Mouse (Mus musculus) liver, embryonic 14.5 days (tissue): ENCODE data around the gene Abcc4.

ENCODE experiments used
- CTCF ChIP-seq: IDR thresholded peaks from 2 replicates; pipeline ENCODE4 v1.5.1; 2016; ENCODE audit warnings: antibody characterized with exemption, low read depth, control low read depth
- EP300 ChIP-seq: IDR thresholded peaks from 2 replicates; pipeline ENCODE4 v1.6.1; 2016; ENCODE audit warnings: antibody characterized with exemption, low read depth

DNA sequence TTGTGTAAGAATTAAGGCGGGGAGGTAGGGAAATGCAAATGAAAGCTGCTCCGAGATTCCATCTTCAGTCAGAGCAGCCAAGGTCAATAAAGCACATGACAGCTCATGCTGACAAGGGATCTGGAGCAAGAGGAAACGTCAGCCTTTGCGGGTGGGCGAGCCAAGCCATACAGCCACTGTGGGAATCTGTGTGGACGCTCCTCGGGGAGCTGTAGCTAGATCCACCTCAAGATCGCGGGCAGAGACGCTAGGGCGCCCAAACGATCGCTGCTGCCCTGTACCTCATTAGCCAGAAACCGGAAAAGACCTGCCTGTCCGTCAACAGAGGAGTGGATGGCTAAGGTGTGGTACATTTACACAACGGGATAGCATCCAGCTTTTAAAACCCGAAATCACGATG, 7.4 kb upstream of the Abcc4 start:
- TF ChIP-seq CTCF (no peak), EP300 (no peak)
